Mouse (Mus musculus) cerebellum, adult 9-10 months (tissue): Measurements from ENCODE around the gene Cubn.

Experiments used
- DNase-seq: peaks from one replicate; pipeline ENCODE4 v3.0.0; 2022

Cubn gene

GRCm38 (mm10) chr2:13480744-13481143, 10.9 kb downstream of the Cubn start:
- no peak for DNase-seq

GRCm38 (mm10) chr2:13479165-13479564, 12.4 kb downstream of the Cubn start:
- DNase-seq: no peak

- no peak for DNase-seq
Measured at GRCm38 (mm10) chr2:13470108-13470507, 21.5 kb downstream of the Cubn start.

- no peak for DNase-seq
Measured at GRCm38 (mm10) chr2:13469641-13470040, 22.0 kb downstream of the Cubn start.

GRCm38 (mm10) chr2:13466685-13467084, 24.9 kb downstream of the Cubn start:
- no peak for DNase-seq

- DNase-seq: no peak
Measured at GRCm38 (mm10) chr2:13458088-13458487, 33.5 kb downstream of the Cubn start.

GRCm38 (mm10) chr2:13456821-13457220, 34.8 kb downstream of the Cubn start:
- DNase-seq: no peak

- no peak for DNase-seq
Measured at GRCm38 (mm10) chr2:13451495-13452491, 39.8 kb downstream of the Cubn start.

GRCm38 (mm10) chr2:13450895-13451294, 40.7 kb downstream of the Cubn start:
- no peak for DNase-seq

- no peak for DNase-seq
Measured at GRCm38 (mm10) chr2:13450470-13450869, 41.1 kb downstream of the Cubn start.

GRCm38 (mm10) chr2:13445156-13445555, 46.5 kb downstream of the Cubn start:
- no peak for DNase-seq

- DNase-seq: no peak
Measured at GRCm38 (mm10) chr2:13438983-13439382, 52.6 kb downstream of the Cubn start.

- DNase-seq: no peak
Measured at GRCm38 (mm10) chr2:13438275-13438845, 53.3 kb downstream of the Cubn start.

GRCm38 (mm10) chr2:13432002-13432401, 59.6 kb downstream of the Cubn start:
- DNase-seq: no peak

GRCm38 (mm10) chr2:13421974-13422760, 69.4 kb downstream of the Cubn start:
- DNase-seq: no peak

GRCm38 (mm10) chr2:13416765-13417524, 74.7 kb downstream of the Cubn start:
- no peak for DNase-seq

- no peak for DNase-seq
Measured at GRCm38 (mm10) chr2:13413520-13414178, 78.0 kb downstream of the Cubn start.

- DNase-seq: no peak
Measured at GRCm38 (mm10) chr2:13410660-13411059, 81.0 kb downstream of the Cubn start.

- DNase-seq: no peak
Measured at GRCm38 (mm10) chr2:13409767-13410519, 81.7 kb downstream of the Cubn start.

GRCm38 (mm10) chr2:13408333-13408732, 83.3 kb downstream of the Cubn start:
- no peak for DNase-seq

GRCm38 (mm10) chr2:13407698-13408097, 83.9 kb downstream of the Cubn start:
- no peak for DNase-seq
